Mouse (Mus musculus): ENCODE data around the gene Acot13.
A peak's percentile ranks its signal among the peaks of the same experiment; 100 is the strongest.

The Acot13 gene

GRCm38 (mm10) chr13:24830756-24831352 lies 486 bp downstream of the Acot13 start:
- no peak for DNase-seq (ENCODE audit: low spot score in 2 of 2)

GRCm38 (mm10) chr13:24826116-24826515 lies 5.2 kb downstream of the Acot13 start:
- no peak for DNase-seq (ENCODE audit: low spot score in 2 of 2)

GRCm38 (mm10) chr13:24825587-24825986 lies 5.8 kb downstream of the Acot13 start:
- no peak for DNase-seq (ENCODE audit: low spot score in 2 of 2)

- DNase-seq (ENCODE audit: low spot score in 2 of 2): no peak
These were observed 6.7 kb downstream of the Acot13 start for GRCm38 (mm10) chr13:24824647-24825046.

GRCm38 (mm10) chr13:24822663-24823343 lies 8.5 kb downstream of the Acot13 start:
- no peak for DNase-seq (ENCODE audit: low spot score in 2 of 2)

DNA sequence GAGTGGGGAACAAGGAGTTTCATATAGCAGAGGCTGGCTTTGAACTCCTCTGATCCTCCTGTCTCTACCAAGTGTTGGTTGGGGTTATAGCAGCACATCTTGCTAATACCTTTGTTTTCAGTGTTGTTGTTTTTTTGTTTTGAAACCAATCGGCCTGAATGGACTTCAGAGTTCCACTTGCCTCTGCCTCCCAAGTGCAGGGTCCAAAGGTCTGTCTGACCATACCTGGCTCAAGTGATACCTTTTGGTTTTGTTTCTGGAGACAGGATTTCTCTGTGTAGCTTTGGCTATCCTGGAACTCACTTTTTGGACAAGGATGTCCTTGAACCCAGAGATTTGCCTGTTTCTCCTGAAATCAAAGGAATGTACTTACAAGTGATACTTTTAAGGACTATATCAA lies 11.4 kb downstream of the Acot13 start:
- no peak for DNase-seq (ENCODE audit: low spot score in 2 of 2)

DNA sequence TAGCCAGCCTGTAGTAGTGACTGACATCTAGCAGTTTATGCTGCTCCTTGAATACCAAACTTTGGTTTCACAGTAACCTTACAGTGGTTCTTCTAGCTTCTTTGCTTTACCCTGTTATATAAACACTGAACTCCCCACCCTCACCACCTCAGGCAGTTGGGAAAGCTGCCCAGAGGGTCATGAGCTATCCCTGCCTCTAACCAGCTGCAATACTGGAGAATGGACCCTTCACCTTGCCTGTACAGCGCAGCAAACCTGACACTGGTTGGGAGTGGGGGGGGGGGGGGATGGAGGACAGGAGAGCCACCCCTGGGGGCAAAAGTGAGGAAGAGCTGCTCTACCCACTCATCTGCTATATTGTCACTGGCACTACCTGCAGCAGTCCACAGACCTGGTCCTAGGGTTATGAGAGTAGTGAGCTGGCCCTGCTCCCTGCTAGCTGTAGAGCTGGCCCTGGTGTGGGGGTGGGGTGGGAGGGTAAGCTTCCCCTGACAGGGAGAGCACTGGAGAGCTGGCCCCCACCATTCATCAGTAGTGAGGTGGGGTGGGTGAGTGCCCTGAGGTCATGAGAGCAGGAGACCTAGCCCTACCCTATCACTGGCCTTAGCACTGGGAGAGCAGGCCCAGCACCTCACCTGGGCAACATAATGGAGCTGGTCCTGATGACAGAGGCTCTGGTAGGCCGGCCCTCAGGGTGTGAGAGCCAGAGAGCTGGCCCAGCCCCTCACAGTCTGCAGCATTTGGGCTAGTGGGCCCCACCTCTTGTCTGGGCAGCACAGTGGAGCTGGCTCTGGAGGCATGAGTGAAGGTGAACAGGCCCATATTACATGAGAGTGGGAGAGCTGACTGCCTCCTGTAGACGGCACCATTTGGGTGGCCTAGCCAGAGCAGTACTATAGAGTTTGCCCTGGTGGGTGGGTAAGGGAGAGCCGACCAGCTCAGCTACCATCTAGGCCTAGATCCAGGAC lies 14.9 kb downstream of the Acot13 start:
- no peak for DNase-seq (ENCODE audit: low spot score in 2 of 2)

DNA sequence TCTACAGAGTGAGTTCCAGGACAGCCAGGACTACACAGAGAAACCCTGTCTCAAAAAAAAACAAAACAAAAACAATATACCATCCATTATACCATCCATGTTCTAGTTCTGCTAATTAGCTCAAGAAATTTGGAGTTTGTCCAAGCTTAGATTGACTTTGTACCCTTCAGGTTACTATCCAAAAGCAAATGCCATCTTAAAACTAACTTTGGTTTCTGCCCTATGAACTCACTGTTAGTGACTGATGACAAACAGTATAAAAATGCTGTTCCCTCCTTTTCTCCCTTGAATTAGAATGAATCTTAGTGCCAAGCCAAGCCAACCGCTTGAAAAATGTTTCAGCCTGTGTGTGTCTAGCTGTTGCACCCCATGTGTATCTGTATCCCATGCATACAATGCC lies 16.7 kb downstream of the Acot13 start:
- DNase-seq (ENCODE audit: low spot score in 2 of 2): no peak

- DNase-seq (ENCODE audit: low spot score in 2 of 2): no peak
These were observed 18.8 kb downstream of the Acot13 start for GRCm38 (mm10) chr13:24812521-24812920.

GRCm38 (mm10) chr13:24806079-24806478 lies 25.3 kb downstream of the Acot13 start:
- no peak for DNase-seq (ENCODE audit: low spot score in 2 of 2)

DNA sequence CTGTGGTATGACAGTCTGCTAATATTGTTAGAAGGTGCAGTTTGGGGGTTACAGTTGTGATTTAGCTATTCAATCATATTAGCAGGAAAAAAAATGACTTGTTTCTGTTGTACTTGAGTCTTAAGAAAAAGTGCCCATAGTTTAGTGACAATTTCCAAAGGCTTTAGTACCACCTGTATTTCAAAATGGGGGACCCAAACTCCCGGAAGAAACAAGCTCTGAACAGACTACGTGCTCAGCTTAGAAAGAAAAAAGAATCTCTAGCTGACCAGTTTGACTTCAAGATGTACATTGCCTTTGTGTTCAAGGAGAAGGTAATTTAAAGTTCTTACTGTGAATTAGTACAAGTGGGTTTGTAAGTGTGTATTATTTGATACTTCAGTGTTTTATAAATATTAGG lies 28.1 kb downstream of the Acot13 start:
- DNase-seq (ENCODE audit: low spot score in 2 of 2): no peak

DNA sequence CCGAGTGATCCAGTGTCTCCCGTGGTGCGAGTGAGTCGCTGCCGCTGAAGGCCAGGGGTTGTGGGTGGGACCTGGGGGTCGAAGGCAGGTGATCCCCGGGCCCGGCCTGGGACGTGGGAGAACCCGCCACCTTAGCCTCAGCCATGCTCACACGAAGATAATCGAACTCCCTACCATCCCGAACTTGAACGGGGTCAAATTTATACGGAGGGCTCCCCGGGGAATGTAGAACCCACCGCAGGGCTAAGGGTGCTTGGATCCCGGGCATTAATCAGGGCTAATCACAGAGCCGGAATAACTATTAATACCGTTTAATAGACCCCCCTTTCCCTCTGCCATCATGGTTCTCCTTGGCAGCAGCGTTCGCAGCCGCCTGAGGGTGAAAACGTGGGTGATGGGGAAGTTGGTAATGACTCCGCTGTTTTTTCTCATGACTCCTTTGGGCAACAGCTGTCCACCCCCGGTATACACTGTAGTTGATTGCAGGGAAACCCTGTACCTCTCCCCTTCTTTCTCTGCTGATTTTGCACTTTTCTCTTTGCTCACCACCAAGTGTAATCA lies 29.1 kb downstream of the Acot13 start:
- DNase-seq (ENCODE audit: low spot score in 2 of 2): peak; percentile 27 to 37

DNA sequence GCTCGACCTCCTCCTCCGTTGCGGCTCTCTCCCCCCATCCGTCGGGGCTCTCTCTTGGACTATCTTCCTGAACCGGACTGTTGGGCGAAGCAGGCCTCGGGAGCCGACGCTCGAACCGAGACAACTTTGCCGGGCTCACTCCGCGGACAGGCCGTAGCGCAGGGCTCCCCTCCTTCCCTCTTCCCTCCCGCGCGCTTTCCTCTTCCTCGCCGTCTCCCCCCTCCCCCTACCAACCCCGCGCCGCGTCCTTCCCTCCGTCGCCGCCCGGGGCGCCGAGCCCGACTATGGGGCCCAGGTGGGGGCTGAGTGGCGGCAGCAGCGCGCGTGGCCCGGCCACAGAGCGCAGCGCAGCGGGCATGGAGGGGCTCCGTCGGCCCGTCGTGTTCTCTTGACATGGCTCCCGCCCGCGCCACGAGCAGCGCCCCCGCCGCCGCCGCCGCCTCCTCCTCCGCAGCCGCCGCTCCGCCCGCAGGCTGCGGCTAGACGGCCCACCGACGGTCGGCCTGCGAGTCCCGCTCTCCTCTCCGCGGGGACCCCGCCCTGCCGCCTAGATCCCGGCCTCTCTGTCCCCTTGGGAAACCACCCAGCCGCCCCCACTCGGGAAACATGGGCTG lies 29.9 kb downstream of the Acot13 start, which contains the start of gene BC005537:
TSS of gene BC005537 (plus strand) at position 350 of the 614 bp plus-strand sequence.
- DNase-seq (ENCODE audit: low spot score in 2 of 2): peak in 1 of 2 experiments; percentile 12

- peak; percentile 96 to 97 for DNase-seq (ENCODE audit: low spot score in 2 of 2)
These were observed 30.5 kb downstream of the Acot13 start for GRCm38 (mm10) chr13:24800674-24801307.

DNA sequence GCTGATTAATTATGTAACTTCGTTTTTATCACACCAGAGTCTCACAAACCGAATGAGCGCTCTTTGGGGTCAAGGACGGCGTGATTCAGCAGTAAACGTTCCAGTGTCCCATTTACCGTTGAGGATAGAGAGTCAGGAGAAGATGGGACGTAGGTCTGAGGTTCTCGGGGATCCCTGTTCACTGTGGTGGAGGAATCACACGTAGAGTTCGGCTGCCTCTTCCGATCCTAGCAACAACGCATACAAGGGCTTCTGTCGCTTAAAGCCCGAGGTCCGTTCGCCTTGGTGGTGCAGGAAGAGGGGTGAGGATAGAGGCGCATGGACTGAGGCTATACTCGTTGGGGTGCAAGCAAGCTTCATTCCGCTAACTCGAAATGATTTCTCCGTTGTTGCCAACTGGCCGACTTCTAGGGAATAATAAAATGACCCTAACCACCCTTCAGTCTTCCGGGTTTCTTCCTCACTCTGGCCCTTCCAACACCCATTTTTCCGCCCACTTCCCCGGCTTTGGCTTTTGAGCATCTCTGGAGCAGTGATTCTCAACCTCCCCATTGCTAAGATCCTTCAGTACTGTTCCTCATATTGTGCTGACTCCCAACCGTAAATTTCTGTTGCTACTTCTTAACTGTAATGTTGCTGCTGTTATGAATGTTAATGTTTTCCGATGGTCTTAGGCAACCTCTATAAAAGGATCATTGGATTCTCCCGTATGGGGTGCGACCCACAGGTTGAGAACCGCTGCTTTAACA lies 31.2 kb downstream of the Acot13 start:
- DNase-seq (ENCODE audit: low spot score in 2 of 2): peak; percentile 47 to 63

- no peak for DNase-seq (ENCODE audit: low spot score in 2 of 2)
These were observed 32.0 kb downstream of the Acot13 start for GRCm38 (mm10) chr13:24799378-24799777.

DNA sequence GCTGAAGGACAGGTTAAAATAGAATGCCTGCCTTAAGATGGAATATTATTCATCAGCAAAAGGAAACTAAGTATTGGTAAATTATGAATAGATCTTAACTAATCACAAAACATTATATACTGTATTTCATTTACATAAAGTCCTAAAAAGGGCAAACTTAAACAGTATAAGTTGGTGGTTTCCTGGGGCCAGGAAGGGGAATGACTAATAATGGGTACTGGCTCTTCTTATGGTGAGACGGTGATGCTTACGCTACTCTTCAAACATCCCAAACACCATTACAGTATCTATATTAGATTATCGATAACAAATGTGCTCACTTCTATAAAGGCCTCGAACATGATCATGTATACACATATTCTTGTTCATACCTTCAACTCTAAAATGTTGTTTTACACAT lies 32.7 kb downstream of the Acot13 start:
- no peak for DNase-seq (ENCODE audit: low spot score in 2 of 2)

- peak in 1 of 2 experiments; percentile 26 for DNase-seq (ENCODE audit: low spot score in 2 of 2)
These were observed 38.8 kb downstream of the Acot13 start for GRCm38 (mm10) chr13:24792411-24793045.

GRCm38 (mm10) chr13:24791349-24791748 lies 40.0 kb downstream of the Acot13 start:
- DNase-seq (ENCODE audit: low spot score in 2 of 2): no peak

DNA sequence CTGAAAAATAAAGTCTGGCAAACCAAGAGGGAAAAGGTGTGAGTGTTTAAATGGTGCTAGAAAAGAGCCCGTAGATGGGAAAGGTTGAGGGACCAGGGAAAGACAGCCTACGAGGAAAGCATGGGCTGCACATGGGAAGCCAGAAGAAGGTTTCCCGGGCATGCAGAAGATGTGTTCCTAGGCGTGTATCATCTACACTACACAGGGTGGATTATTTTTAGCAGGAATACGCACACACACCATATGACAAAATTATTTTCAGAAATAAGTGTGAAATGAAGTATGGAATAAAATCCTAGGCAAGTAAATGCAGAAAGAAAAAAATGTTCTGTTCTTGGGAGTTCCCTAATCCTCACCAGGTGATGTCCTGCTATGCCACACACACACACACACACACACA lies 43.9 kb downstream of the Acot13 start:
- DNase-seq (ENCODE audit: low spot score in 2 of 2): no peak
